Mouse (Mus musculus) c-Kit-positive CD71-positive TER-119-negative erythroid progenitor cells, embryonic 14.5 days (primary cell): ENCODE measurements around the gene Olfr1040.
"Not testable (repeated sequence)": the region's sequence is repeated elsewhere in the genome, so short reads cannot be mapped to it uniquely, and the experiment has no call there.

Source experiments
- DNase-seq: peaks from one replicate; pipeline ENCODE4 v3.0.0-alpha.2; 2013; ENCODE audit warnings: low read depth

The Olfr1040 gene

GRCm38 (mm10) chr2:86146632-86147031 lies at the start of gene Olfr1040:
TSS of gene Olfr1040 (minus strand) at chr2:86146732.
- no peak for DNase-seq

DNA sequence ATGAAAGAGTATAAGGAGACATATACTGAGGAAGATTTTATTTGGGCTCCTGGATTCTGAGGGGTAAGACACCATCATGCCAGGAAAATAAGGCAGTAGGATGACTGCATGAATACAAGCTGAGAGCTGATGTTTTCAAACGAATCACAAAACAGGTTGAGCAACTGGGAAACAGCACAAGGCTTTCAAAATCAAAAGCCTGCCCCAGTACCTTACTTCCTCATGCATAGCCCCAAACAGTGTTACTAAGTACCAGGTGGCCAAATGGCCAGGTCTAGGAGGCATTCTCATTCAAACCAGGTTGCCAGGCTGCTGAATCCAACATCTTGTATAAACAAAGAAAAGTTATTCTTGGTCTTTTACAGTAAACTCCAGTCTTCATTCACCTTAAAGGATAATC lies 49.3 kb upstream of the Olfr1040 start:
- DNase-seq: no peak

DNA sequence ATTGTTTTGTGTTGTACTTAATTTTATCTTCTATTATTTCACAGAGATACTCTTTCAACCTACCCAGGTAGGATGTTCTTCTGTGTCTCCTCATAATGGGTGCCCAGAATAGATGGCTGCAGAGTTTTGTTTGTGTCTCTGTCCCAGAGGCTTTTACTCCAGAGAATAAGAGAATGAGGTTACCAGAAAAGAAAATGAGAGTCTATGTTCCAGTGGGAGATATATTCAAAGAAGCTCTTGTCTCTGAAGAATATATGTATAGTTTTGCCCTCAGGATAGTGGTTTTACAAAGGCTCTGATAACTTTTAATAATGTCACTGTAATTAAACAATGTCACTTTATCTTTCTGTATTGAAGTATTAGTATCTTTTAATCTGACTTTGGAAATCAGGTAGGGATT lies 39.1 kb upstream of the Olfr1040 start, which contains the start of gene Olfr52:
Olfr52 (minus strand) TSS at position 101 of the 400 bp plus-strand sequence.
- DNase-seq: no peak

- DNase-seq: no peak
These were observed 33.4 kb upstream of the Olfr1040 start for GRCm38 (mm10) chr2:86179950-86180349.

DNA sequence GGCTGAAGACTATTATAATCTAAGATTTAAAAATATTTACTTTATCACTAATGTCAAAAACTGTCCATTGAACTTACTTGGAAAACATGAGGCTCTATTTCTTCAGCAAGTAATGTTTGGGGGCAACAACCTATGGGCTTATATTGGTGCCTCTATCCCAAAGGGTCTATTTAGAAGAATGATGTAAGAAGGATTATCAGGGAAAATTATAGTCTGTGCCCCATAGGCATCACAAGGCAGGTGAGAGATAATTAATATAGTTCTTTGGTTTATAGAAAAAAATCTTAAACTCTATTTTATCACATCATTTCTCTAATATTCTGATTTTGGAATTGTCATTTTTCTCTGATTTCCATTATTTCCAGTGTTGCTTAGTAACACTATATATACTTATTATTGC lies 31.2 kb upstream of the Olfr1040 start, which contains the start of gene Olfr1044:
Olfr1044 (minus strand) TSS at position 101 of the 400 bp plus-strand sequence.
- no peak for DNase-seq

DNA sequence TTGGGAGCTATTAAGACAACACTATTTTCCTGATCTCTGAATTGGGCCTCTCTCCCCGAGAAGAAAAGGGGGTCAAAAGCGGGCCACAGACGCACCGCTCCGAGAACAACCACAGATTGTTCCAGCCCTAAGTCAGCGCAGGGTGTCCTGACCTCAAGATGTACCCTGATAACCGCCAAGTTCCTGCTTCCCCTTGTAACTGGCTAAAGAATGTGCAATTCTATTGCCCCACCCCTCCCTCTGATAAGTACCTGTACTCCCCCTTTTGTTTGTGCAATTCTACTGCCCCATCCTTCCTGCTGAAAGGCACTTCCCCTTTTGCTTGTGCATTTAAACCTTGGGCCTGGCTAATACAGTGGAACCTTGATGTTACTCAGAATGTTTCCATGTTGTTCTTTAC lies 28.9 kb upstream of the Olfr1040 start:
- DNase-seq: not testable (repeated sequence)

DNA sequence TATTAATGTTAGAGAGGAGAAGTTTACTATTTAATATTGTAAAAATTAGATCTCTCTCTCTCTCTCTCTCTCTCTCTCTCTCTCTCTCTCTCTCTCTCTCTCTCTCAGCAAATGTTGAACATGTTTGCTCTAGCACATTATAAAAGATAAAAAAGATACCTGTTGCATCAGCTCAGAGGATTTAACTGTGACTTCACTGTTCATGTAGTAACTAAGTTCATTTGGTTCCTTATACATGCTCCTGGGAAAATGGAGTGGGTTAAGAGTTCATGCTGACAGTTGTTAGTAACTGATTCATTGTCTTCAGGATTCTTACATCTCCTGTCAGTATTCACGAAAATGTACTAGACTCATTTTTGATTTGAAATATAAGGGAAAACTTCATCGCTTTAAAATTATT lies 20.9 kb upstream of the Olfr1040 start, which contains the start of gene Olfr1043:
Olfr1043 (minus strand) TSS at position 101 of the 400 bp plus-strand sequence.
- DNase-seq: no peak

DNA sequence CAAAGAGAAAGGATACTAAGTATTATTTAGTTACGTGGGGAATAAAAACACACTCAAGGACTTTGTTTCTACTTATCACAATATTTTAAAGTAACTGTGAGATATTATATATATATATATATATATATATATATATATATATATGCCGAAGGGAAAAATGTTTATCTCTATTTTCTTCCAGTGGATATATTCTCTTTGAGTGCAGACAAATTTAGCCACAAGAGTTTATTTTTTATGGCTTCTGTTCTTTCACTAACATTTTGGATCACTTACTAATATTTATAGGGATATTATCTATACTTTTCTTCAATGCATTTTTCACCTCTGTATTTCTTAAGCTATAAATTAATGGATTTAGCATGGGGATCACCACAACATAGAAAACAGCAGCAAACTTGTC lies 15.2 kb upstream of the Olfr1040 start, which contains the start of gene Olfr1042:
Olfr1042 (minus strand) TSS at position 101 of the 400 bp plus-strand sequence.
- DNase-seq: no peak

DNA sequence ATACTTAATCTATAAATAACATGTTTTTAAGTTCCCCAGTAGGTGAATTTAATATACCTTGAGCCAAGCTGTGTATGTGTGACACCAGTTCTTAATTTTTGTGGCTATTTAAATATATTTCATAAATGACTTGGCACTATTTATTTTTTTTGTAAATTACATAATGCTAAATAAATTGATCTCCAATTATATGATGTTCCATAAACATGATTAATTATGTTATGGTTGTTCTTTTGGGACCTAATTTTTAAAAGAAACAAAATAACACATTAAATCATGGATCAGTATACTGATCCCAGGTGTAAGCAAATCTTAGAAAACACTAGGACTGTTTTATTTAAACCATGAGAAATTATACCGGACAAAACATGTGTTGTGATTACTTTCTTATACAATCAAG lies 10.7 kb downstream of the Olfr1040 start, which contains the start of gene Olfr1039:
Olfr1039 (minus strand) TSS at position 101 of the 400 bp plus-strand sequence.
- no peak for DNase-seq
